Mouse (Mus musculus): ENCODE measurements at regions not wholly inside any gene's neighbourhood (a gene's known extent, or its start where the extent isn't known, plus 50 kb on each side); places are given as distances from the start of the nearest gene placed in this dataset.

- TF ChIP-seq MAX (IDR thresholded peaks at IDR 0.05; ENCODE audit: low read depth), result no peak
- TF ChIP-seq MYOG (IDR thresholded peaks at IDR 0.05; ENCODE audit: control insufficient read depth in 1 of 3, insufficient read depth in 1 of 3, insufficient read length in 2 of 3, low read depth in 2 of 3), result no peak
- TF ChIP-seq MYOD1 (IDR thresholded peaks at IDR 0.05; ENCODE audit: control insufficient read depth in 1 of 3, insufficient read length in 2 of 3, low read depth in 2 of 3), result no peak
- no peak for TF ChIP-seq POLR2A (IDR thresholded peaks at IDR 0.05; ENCODE audit: insufficient read length, low read depth)
- no peak for TF ChIP-seq E2F4 (IDR thresholded peaks at IDR 0.05; ENCODE audit: insufficient read depth)
- TF ChIP-seq CEBPB (IDR thresholded peaks at IDR 0.05; ENCODE audit: insufficient read depth, poor library complexity, severe bottlenecking), result no peak
- no peak for TF ChIP-seq TCF12 (IDR thresholded peaks at IDR 0.05; ENCODE audit: insufficient read depth, poor library complexity, severe bottlenecking)
- no peak for TF ChIP-seq USF1 (IDR thresholded peaks at IDR 0.05; ENCODE audit: low read depth)
Observed at GRCm38 (mm10) chr2:166419271-166419670, 263.8 kb upstream of the Sulf2 start.
